Comparison of ENCODE assay signal across 9 mouse cellular contexts in genomic region chr12:75951328-75951727, GRCm38 (mm10).
DNase-seq lines count a peak whose midpoint lies in the region; ATAC-seq lines count a peak whose summit lies in the region.
"Had no signal": no experiment of that assay in that cellular context is flagged by ENCODE, and none has a peak within 500 bp of the region (broad histone marks: within the 10 kb centered on the region; RNA-seq: fewer than 3 reads in every experiment).

No protein-coding gene starts in this region.

- H3K27me3 ChIP-seq in kidney, embryonic 14.5 days (ENCODE audit: control insufficient read depth, insufficient read depth, low read length), result no peaks in the 10 kb centered on the region
- H3K27me3 ChIP-seq: heart, embryonic 13.5 days had no signal

- no peak overlapping the region for H3K9ac ChIP-seq in kidney, embryonic 14.5 days (ENCODE audit: low read depth, low read length)
- H3K9ac ChIP-seq: heart, embryonic 13.5 days had no signal

- no peak overlapping the region for H3K4me2 ChIP-seq in kidney, embryonic 14.5 days (replicated peaks; ENCODE audit: low read depth, low read length)
- H3K4me2 ChIP-seq: heart, embryonic 13.5 days had no signal

- peak; percentile 7 to 32 for DNase-seq in kidney, adult 8-10 months
- peak; percentile 25 to 44 for DNase-seq in CD8-positive naive resting alpha-beta T cell, adult 2 months (ENCODE audit: low read depth in 2 of 2, low spot score in 2 of 2)
- peak; percentile 74 for DNase-seq in R1 (ENCODE audit: low read depth, low spot score)
- DNase-seq in layer of hippocampus, postnatal 25 days (ENCODE audit: extremely low spot score in 1 of 2, low spot score in 1 of 2), result peak; percentile 10 to 51
- DNase-seq in skeletal muscle tissue, adult 2 months (ENCODE audit: low read depth, low spot score), result peak; percentile 16
- no peak for DNase-seq in Muller cell, postnatal 12 days (ENCODE audit: inconsistent ontology term)

- no peak overlapping the region for H3K27ac ChIP-seq in kidney, embryonic 14.5 days (ENCODE audit: low read depth, low read length)
- H3K27ac ChIP-seq: heart, embryonic 13.5 days had no signal

- H3K9me3 ChIP-seq in kidney, embryonic 14.5 days (ENCODE audit: control insufficient read depth, low read length), result no peaks in the 10 kb centered on the region
- H3K9me3 ChIP-seq: heart, embryonic 13.5 days had no signal

- H3K36me3 ChIP-seq in kidney, embryonic 14.5 days (ENCODE audit: control insufficient read depth, insufficient read depth, low read length), result peaks cover 29% of the 10 kb centered on the region; the same call in 1 of the 2 replicates

- WGBS in kidney, embryonic 14.5 days, result 64% methylated on average over 5 of the region's 5 CpGs

- H3K4me3 ChIP-seq in kidney, embryonic 14.5 days (ENCODE audit: low read length), result no peak overlapping the region
- H3K4me3 ChIP-seq: heart, embryonic 13.5 days had no signal

- H3K4me1 ChIP-seq in kidney, embryonic 14.5 days (ENCODE audit: control insufficient read depth, insufficient read depth, low read length), result no peaks in the 10 kb centered on the region
- H3K4me1 ChIP-seq: heart, embryonic 13.5 days had no signal

- ATAC-seq in kidney, embryonic 14.5 days (ENCODE audit: low FRiP score, low TSS enrichment), result no peak
- ATAC-seq in common myeloid progenitor, adult 5-6 weeks (replicated peaks; ENCODE audit: low read depth, poor library complexity, severe bottlenecking), result peak; percentile 68; the same call in 1 of the 2 replicates
